Mouse (Mus musculus) ES-E14 (cell line): ENCODE results near the gene Celf5. TPM values are rescaled to one million over a fixed set of nuclear protein-coding genes. Genes with fewer than 3 reads are reported as not detected.
A peak's percentile ranks its signal among the peaks of the same experiment; 100 is the strongest.

Source experiments
- DNase-seq: peaks from one replicate; pipeline ENCODE4 v3.0.0-alpha.2; 2013; ENCODE audit warnings: low read depth, low spot score
- H3K27ac ChIP-seq: 2 replicates; pipeline ENCODE4 v1.5.1; 2012; ENCODE audit warnings: low read depth, mild to moderate bottlenecking, low read length, moderate library complexity, mixed read lengths; ENCODE audit not compliant: poor library complexity, insufficient read depth, severe bottlenecking
- H3K36me3 ChIP-seq: 2 replicates; pipeline ENCODE4 v1.6.1; 2012; ENCODE audit warnings: mild to moderate bottlenecking, low read length, moderate library complexity, mixed read lengths; ENCODE audit not compliant: control insufficient read depth, poor library complexity, insufficient read depth, severe bottlenecking
- H3K4me1 ChIP-seq, 2 experiments: fragments of 150-350 bp in 1 of 2; sonication (generic) in 1 of 2; 2 replicates each; pipeline ENCODE4 v1.6.1; 2012; ENCODE audit warnings: low read length in 2 of 2, mild to moderate bottlenecking in 1 of 2, mixed read lengths in 1 of 2; ENCODE audit not compliant: control insufficient read depth in 2 of 2, insufficient read depth in 2 of 2, poor library complexity in 1 of 2
- H3K4me3 ChIP-seq, 2 experiments: fragments of 150-350 bp in 1 of 2; sonication (generic) in 1 of 2; 2 replicates each; pipeline ENCODE4 v1.5.1; 2012; ENCODE audit warnings: low read length in 2 of 2, low read depth in 1 of 2, mild to moderate bottlenecking in 1 of 2, mixed read lengths in 1 of 2; ENCODE audit not compliant: insufficient read depth in 1 of 2, poor library complexity in 1 of 2, severe bottlenecking in 1 of 2
- H3K9ac ChIP-seq: 2 replicates; pipeline ENCODE4 v1.6.1; 2012; ENCODE audit warnings: low read depth, mild to moderate bottlenecking, low read length, mixed read lengths; ENCODE audit not compliant: poor library complexity, insufficient read depth, severe bottlenecking
- H3K9me3 ChIP-seq: fragments of 150-350 bp; sonication (generic); 2 replicates; pipeline ENCODE4 v1.6.1; 2012; ENCODE audit warnings: low read depth, mild to moderate bottlenecking, low read length; ENCODE audit not compliant: control insufficient read depth, insufficient read depth
- CHD2 ChIP-seq: IDR thresholded peaks from 2 replicates; pipeline ENCODE4 v1.6.1; 2014; ENCODE audit warnings: mild to moderate bottlenecking, low read depth, low read length, inconsistent platforms
- HCFC1 ChIP-seq: IDR thresholded peaks from 2 replicates; pipeline ENCODE4 v1.6.1; 2012; ENCODE audit warnings: low read length, inconsistent platforms, borderline replicate concordance; ENCODE audit not compliant: insufficient read depth
- MAFK ChIP-seq: IDR thresholded peaks from 2 replicates; pipeline ENCODE4 v1.6.1; 2014; ENCODE audit warnings: mild to moderate bottlenecking, low read depth, low read length, inconsistent platforms; ENCODE audit not compliant: insufficient read depth
- ZC3H11A ChIP-seq: IDR thresholded peaks from 2 replicates; pipeline ENCODE4 v1.6.1; 2012; ENCODE audit warnings: low read depth, mild to moderate bottlenecking, inconsistent platforms, low read length, borderline replicate concordance
- ZNF384 ChIP-seq: IDR thresholded peaks from 2 replicates; pipeline ENCODE4 v1.6.1; 2012; ENCODE audit warnings: low read depth, low read length, inconsistent platforms
- in situ Hi-C, 2 experiments: fragments of 600-800 bp; cut with MboI; formaldehyde crosslinking; loops; one replicate each; pipeline ENCODE4 v1.15.1; 2025; ENCODE audit warnings: low sequenced_read_pairs in 2 of 2, inconsistent platforms in 1 of 2; ENCODE audit not compliant: unreplicated experiment in 2 of 2
- total RNA-seq: library from RNA; depleted of rRNA; stranded (reverse); fragments of 300-350 nt; gene quantifications from 2 replicates; pipeline ENCODE4 v1.2.3, GENCODE M21; 2012

Celf5 gene
- total RNA-seq, 1 experiment, result 5.0 TPM

DNA sequence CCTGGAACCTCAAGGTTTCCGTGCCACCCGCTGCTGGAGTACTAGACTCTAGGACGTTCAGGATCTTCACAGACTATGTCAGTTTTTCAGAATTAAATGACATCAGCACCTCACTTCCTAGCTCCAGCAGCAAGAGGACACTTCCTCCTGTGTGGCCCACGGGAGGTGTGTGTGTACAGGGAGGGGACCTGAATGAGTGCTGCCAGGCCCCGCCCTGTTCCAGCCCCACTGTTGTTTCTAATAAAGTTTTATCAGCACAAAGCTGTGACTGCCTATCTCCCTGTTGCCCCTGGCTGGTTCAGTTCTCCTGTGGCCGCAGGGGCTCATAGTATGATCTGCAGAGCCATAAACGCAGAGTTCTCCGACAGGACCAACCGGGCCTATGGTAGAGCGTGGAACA is 8.0 kb downstream of the Celf5 start:
- H3K9me3 ChIP-seq, result no peaks in the 10 kb centered on the region
- H3K36me3 ChIP-seq, result no peaks in the 10 kb centered on the region; the same call in 1 of the 2 replicates
- H3K9ac ChIP-seq, result no peak overlapping the region
- peaks cover 4 to 36% of the 10 kb centered on the region in 2 experiments; a peak in 3 of 4 replicates for H3K4me1 ChIP-seq
- TF ChIP-seq ZC3H11A (no peak), ZNF384 (no peak), HCFC1 (no peak), CHD2 (no peak), MAFK (no peak)
- no peak overlapping the region for H3K27ac ChIP-seq
- H3K4me3 ChIP-seq, result no peak overlapping the region
- no peak for DNase-seq
- in situ Hi-C loops, result no loop called here

DNA sequence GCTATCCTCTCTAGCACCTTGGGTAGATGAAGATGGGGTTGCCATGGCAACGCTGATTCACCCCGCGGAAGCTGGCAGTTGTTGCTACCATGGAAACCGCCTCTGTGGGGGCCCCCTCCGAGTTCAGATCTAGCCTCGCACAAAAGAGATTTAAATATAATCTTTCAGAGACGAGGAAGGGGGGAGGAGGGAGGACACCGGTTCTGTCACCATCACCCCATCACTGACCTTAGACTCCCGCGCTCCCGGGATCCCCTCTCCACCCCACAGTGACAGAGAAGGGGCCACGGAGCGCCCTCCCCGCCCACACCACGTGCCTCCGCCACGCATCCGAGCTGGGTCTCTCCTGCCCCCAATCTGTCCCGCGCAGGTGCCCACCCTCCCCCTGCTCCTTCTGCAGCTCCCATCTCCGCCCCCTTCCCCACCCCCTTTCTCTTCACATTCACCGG is 9.5 kb downstream of the Celf5 start:
- no peak overlapping the region for H3K27ac ChIP-seq
- H3K4me3 ChIP-seq, result peak overlapping the region in 1 of 2 experiments; percentile 32; a peak in 2 of 4 replicates
- H3K4me1 ChIP-seq, result peaks cover 4 to 33% of the 10 kb centered on the region in 2 experiments; a peak in 3 of 4 replicates
- no peak for TF ChIP-seq MAFK
- TF ChIP-seq HCFC1, result no peak
- no peak for DNase-seq
- no peaks in the 10 kb centered on the region; the same call in 1 of the 2 replicates for H3K36me3 ChIP-seq
- H3K9me3 ChIP-seq, result no peaks in the 10 kb centered on the region
- in situ Hi-C loops, result no loop called here
- no peak overlapping the region for H3K9ac ChIP-seq

DNA sequence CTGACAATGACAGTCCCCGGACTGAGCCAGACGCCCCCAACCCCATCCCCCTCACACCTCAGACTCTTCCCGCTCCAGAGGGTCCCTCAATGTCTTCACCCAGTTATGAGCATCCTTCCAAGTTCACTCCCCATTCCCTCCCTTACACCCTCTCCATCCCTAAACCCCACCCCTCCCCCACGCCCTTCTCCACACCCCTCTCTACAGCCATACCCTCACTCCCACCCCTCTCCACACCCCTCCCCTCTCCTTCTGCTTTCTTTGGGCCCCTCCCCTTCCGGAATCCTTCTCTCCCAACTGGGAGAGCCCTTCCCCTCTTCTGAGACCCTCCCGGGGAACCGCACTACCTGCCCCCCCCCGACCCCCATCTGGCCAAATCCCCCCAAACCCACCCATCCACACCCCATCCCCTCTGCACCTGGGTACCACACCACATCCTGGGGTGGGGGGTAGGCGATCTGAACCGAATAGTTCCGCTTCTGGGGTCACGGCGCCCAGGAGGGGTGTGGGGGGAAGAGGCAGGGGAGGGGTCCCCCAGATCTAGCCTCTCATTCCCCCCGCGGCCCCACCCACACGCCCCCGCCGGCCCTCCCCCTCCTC is 10.0 kb downstream of the Celf5 start:
- DNase-seq, result no peak
- in situ Hi-C loops, result no loop called here
- peak overlapping the region in 1 of 2 experiments; percentile 35; a peak in 2 of 4 replicates for H3K4me3 ChIP-seq
- no peak overlapping the region for H3K27ac ChIP-seq
- H3K9ac ChIP-seq, result no peak overlapping the region
- TF ChIP-seq ZC3H11A (no peak), HCFC1 (no peak), ZNF384 (no peak), CHD2 (no peak), MAFK (no peak)
- no peaks in the 10 kb centered on the region; the same call in 1 of the 2 replicates for H3K36me3 ChIP-seq
- H3K9me3 ChIP-seq, result no peaks in the 10 kb centered on the region
- H3K4me1 ChIP-seq, result peaks cover 4 to 30% of the 10 kb centered on the region in 2 experiments; a peak in 3 of 4 replicates

DNA sequence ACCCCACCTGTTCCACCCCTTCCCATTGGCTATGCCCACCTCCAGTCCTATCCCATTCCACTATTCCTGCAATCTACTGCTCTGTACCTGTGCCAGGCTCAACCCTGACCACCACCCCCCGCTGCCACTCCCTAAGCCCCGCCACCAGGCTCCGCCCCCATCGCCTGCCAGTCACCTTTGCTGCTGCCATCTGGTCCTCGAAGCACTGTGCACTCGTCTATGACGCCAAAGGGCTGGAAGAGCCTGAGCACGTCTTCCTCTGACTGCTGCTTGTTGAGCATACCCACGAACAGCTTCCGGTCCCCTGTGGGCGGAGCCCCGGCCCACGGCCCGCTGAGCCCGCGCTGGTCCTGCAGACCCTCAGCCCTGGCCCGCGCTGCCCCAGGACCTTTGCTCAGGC is 12.1 kb downstream of the Celf5 start:
- H3K36me3 ChIP-seq, result no peaks in the 10 kb centered on the region; the same call in 1 of the 2 replicates
- no peak overlapping the region for H3K27ac ChIP-seq
- peaks cover 12 to 31% of the 10 kb centered on the region in 2 experiments for H3K4me1 ChIP-seq
- no peaks in the 10 kb centered on the region for H3K9me3 ChIP-seq
- H3K9ac ChIP-seq, result no peak overlapping the region
- H3K4me3 ChIP-seq, result no peak overlapping the region
- DNase-seq, result no peak
- TF ChIP-seq HCFC1 (no peak), ZC3H11A (no peak), CHD2 (no peak), ZNF384 (no peak), MAFK (no peak)
- in situ Hi-C loops, result no loop called here

DNA sequence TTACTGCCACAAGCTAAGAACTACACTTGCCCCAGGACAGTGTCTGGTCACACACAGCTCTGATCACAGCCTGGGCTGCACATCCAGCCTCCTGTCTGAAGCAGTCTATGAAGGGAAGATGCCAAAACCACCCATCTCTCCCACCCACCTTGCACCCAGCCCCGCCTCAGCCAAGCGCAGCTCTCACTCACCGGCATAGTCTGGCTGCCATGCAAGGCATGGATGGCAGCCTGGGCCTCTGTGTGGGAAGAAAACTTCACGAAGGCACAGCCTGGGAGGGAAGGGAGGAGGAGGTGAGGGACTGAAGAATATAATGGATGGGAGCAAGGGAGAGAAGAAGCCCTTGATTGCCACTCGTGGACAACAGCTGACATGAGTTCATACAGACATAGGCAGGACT is 13.3 kb downstream of the Celf5 start:
- DNase-seq, result no peak
- Histone ChIP-seq H3K4me1 (peaks cover 12 to 28% of the 10 kb centered on the region in 2 experiments), H3K27ac (no peak overlapping the region), H3K4me3 (no peak overlapping the region), H3K36me3 (no peaks in the 10 kb centered on the region; the same call in 1 of the 2 replicates), H3K9ac (no peak overlapping the region), H3K9me3 (no peaks in the 10 kb centered on the region)
- TF ChIP-seq ZC3H11A (no peak), MAFK (no peak), CHD2 (no peak), ZNF384 (no peak), HCFC1 (no peak)
- in situ Hi-C loops, result no loop called here
